Mouse (Mus musculus) brain, embryonic 18.5 days (tissue): Measurements from ENCODE around the gene Anapc15-ps.

Source experiments
- DNase-seq: peaks from one replicate; pipeline ENCODE4 v3.0.0-alpha.2; 2012; ENCODE audit warnings: low read depth, low spot score

Gene Anapc15-ps

DNA sequence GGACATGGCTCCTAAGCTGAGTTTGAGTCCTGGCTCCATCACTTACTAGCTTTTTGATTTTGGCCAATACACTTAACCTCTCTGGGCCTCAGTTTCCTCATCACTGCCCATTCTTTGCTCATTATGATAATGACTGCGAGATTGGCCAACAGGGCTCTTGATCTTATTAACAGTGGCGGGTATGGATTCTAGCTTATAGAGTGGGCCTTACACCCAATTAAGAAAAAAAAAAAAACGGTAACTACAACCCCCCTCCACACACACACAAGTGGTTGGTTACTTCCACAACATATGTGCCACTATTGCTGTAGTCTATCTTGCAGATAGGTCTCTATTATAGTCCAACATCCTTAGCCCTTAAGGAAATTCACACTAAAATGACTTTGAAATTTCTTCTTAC is at the start of gene Anapc15-ps:
TSS of gene Anapc15-ps (minus strand) at position 101 of the 400 bp plus-strand sequence.
- no peak for DNase-seq

DNA sequence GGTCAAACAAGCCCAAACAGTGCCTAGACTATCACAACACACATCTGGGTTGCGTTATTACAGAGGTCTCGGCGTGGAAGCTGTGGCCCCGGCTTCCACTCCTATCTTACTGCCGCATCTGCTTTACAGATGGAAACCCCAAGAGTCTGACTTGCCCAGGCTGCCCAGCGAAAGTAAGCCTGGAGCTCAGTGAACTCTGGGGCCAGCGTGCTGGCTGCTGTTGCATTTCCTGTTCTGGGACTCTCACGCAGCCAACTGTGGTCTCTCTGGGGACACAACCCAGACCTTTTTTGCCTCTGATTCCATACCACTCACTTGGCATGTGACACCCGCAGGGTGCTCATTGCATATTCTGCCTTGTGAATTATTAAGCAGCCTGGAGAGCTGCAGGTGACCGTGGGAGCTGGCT is 49.0 kb upstream of the Anapc15-ps start:
- DNase-seq: no peak

DNA sequence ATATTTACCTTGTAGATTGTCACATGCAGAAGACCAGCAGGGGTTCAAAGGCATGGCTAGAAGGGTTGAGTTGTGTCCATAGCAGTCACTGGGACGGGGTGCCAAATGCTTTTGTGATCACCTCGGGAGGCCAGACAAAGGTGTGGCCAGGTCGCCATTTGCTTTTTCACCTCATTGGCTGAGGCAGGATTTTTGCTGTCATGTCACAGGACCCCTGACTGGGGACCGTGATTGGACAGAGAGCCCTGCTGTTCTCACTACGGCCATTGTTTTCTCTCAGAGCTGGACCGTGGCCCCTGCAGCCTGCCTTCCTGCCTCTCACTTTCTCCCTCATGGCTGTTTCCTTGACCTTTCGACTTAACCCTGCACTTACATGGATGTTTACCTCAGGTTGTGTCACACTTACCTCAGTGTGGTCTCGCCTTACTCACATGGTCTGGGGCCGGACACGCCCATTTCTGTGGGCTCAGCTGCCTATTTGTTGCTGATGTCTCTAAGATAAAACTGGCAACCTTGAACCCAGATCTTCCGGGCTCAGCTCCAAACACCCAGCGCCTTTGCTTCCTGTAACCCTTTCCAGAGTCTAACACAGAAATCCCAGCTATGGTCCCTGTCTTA is 47.0 kb upstream of the Anapc15-ps start:
- no peak for DNase-seq

DNA sequence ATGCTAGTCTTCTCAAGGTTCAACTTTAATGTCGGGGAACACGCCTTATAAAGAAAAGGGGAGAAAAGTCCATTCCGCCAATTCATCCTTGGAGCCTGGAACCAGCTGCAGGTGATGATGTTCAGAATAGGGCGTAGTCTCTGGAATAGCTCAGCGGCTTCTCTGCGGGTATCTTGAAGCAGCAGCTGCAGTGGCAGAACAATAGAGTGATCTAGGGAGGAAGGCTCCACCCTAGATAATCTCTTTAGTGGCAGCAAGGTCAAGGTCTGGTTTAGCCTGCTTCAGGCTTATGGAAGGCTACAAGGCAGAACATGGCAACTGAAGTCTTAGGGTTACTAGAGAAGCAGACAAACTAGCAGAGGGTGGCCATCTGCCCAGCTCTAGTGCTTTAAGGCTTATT is 46.2 kb upstream of the Anapc15-ps start:
- no peak for DNase-seq

DNA sequence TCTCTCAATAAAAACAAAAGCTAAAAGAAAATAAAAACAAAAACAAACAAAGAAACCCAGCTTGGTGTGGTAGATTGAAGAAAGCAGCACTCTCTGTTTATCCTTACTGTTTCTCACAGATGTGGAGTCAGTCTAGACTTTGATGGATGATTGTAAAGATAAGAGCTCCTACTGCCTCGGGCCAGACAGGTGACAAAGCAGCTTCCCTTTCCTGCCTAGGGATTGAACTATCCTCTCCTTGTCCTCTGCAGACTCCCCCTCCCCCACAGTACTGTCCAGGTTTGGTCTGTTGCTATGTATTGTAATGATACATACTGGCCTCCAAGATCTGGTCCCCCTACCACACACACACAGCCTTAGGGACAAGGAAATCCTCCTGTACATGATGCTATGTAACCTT is 45.5 kb upstream of the Anapc15-ps start:
- DNase-seq: no peak

DNA sequence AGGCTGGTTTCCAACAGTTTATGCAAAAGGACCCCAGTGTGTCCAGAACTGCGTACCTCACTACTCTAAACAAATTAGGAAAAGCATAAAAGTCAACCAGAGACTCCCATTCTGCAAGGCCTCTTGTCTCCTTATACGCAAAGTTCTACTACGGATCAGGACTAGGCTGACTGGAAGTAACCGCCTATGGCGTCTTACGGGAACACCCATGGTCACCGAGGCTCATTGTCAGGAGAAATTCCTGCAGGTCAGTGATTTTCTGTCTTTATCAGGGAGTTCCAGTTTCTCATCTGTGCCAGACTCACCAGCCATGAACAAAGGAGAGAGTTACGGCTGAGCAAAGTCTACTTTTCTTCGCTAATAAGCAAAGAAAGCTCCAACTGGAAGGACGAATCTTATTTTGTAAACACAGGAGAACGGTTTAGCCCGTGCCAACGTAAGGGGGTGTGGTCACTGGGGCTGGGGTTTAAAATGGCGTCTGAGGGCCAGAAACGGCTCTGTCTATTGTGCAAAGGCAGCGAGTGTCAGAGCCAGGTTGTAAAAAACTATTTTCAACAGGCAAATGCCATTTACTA is 43.9 kb upstream of the Anapc15-ps start:
- no peak for DNase-seq

DNA sequence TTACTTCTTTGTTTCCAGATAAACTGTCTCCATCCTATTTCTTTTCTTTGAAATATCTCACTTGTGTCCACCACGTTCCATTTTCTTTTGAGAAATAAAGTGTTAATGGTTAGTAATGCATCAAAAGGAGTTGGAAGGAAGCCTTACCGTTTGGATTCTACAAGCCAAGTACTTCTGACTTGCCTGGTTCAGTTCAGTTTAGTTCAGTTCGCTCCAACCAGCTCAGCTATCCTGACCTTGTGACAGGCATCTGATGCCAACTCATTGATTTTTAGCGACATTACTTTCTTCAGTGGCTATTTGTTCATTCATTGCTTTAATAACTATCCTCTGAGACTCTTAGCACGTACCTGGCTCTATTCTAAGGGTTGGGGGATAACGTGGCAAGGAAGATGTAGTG is 42.4 kb upstream of the Anapc15-ps start:
- no peak for DNase-seq

DNA sequence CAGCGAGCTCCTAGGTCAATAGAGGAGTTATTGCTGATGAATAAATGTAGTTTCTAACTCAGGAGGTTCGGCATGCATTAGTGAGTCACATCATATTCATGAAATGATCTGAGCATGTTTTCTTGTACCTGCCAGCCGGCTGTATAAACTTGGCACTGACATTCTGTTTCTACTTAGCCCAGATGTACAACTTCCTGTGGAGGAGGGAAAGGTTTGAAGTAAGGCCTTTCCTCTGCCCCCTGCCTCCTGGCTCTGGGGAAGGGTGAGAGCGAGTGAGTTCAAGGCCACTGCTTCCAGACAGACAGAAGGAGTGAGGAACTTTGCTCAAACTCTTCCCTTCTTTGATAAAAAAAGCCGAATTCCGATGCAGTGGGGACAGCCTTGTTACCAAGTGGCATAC is 39.0 kb upstream of the Anapc15-ps start:
- DNase-seq: no peak

DNA sequence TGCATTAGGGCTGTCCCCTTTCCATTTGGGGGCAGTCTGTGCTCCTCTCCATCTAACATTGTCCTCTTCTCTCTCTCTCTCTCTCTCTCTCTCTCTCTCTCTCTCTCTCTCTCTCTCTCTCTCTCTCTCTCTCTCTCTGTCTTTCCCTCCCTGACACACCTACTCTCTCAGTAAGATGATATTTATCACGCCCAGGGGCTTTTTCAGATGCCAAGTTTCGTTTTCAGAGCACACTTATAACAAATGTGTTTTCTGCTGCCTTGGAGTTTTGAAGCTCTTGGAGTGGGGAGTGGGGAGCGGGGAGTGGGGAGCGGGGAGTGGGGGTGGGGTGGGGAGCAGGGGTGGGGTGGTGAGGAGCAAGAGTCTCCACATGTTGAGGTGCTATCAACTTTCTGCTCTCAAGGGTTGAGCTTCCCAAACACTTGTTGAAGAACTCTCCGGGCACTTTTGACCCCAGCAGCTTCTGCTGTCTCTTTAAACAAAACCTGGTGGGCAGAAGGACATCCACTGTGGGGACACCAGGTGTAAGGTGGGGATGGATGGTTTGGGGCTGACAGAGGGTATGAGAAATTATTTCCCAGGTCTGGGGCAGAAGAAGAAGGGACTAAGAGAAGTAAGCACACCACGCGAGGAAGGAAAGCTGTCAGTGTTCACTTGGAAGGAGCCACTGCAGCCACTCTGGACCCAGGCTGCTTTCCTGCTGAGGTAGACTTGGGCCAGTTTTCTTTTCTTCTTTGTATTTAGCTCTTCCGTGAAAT is 36.8 kb upstream of the Anapc15-ps start:
- DNase-seq: no peak

DNA sequence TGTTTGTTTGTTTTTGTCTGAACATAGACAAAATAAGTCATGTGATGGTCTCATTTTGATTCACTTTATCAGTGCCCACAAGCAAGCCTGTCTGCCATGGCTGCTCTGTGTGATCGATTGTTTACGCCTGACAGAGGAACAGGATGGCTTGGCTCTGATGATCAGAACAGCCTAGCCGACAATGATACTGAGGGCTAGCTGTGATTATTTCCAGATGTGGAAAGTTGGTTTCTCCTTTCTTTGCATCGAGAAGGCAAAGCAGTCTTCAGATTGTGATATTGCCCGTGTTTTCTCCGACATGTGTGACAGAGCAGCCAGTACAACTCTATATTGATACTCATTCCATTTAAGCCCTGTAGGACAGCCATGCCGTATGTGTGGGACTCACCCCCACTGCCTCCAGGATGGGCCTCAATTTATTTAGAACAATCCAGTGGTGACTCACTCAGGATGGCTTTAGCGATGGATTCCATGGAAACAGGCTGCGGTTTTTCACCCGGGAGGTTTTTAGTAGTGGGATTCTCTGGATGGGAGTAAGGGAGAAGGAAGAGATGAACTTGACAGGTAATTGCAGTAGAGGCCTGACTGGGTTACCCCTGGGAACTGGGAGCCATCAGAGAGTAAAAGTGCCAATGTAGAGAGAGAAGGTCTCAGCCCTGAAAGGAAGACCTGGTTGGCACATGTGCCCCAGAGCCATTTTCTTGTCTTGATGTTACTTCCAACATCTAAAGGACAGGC is 36.1 kb upstream of the Anapc15-ps start:
- no peak for DNase-seq

DNA sequence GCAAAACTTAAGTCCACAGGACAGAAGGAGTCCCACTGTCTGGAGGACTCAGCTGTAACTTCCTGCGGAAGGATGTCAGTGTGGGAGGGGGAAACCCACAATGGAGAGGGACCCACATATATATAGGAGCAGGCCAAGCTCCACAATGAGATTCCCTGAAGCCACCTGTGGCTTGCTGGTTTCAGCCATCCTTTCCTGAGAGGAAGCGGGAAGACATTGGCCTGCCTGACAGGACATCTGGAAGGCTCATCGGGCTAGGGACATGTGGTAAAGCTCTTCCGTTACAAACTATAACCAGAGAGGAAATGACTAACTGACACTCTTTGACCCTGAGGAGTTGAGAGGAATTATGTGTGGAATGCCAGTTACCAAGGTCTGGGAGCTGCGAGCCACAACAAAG is 34.8 kb upstream of the Anapc15-ps start:
- no peak for DNase-seq

DNA sequence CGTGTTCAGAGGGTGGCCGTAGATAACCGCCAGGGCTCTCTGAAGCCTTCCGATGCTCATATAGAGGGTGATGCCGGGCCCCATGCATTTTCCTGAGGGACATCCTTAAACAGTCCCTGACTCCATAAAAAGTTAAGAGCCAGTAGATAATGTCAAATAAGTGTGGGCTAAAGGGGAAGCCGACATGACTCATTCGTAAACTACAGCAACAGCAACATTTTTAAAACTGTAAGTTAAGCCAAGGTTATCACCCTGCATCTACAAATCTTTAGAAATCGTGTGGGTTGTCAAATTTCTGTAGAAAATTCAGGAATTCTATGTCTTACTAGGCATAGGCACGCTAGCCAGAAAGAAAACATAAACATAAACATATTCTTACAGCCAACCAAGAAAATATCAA is 33.6 kb upstream of the Anapc15-ps start:
- no peak for DNase-seq

DNA sequence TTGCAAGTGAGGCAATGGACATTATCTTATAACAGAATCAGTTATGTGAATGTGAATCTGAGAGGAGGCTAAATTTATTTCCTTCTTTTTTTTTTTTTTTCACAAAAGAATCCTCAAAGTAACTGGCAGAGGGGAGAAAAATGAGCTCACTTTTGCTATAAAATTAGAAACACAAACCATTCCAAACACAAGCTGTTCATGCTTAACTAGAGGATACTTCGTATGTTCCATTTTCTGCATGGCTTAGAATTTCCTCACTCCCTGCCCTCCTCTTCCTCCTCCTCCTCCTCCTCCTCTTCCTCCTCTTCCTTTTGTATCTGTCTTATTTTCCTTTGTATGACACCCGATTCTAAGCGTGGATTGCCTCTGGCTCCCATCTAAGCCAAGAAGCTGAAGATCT is 32.5 kb upstream of the Anapc15-ps start:
- no peak for DNase-seq

DNA sequence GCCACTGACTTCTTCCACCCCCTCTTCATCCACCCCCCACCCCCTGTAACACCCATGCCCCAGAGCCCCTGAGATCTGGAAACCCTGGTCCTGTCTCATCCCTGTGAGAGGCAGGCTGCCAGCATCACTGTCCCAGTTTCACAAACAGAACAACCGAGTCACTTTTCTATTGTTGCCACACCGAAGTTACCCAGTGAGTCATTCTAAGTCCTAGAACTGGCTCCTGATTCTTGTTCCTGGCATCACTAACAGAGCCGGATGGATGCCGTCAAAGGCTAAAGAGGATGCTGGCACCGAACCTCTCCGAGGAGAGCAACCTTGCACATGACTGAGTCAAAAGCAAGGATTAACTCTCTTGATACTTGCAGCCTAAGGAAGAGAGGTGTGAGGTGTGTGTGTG is 31.6 kb upstream of the Anapc15-ps start:
- no peak for DNase-seq

DNA sequence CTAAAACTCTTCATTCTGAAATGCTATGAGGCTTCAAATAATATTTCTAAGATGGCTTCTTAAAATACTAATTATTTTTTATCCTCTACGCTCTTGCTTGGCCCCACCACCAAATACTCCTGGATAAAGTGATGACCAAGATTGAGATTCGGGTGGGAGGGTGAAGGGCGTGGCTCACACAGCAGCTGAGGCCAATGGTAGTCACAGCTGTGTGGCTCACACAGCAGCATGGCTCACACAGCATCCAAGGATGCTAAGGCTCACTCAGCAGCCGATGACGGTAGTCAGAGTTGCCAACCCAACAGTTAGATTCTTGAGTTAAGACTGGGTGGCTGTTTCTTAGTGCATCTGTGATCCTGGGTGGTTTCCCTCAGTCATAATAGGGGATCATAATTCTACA is 30.5 kb upstream of the Anapc15-ps start:
- no peak for DNase-seq

DNA sequence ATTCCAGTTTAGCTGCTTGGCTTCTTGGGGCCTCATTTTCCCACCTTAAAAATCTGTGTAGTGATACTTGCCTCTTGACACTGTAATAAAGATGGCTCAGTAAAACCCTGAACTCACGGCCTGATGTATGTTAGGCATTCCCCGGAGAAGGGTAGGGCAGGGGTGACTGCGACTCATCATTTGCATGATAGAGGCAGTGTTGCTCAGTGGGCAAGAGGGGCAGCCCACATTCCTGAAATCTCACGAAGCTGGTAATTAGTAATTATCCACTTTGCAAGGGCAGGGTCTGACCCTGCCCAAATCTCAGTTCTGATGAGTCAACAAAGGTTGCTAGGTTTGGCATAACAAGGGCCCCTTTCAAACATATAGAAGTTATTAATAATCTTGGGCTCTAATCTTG is 27.2 kb upstream of the Anapc15-ps start:
- no peak for DNase-seq

DNA sequence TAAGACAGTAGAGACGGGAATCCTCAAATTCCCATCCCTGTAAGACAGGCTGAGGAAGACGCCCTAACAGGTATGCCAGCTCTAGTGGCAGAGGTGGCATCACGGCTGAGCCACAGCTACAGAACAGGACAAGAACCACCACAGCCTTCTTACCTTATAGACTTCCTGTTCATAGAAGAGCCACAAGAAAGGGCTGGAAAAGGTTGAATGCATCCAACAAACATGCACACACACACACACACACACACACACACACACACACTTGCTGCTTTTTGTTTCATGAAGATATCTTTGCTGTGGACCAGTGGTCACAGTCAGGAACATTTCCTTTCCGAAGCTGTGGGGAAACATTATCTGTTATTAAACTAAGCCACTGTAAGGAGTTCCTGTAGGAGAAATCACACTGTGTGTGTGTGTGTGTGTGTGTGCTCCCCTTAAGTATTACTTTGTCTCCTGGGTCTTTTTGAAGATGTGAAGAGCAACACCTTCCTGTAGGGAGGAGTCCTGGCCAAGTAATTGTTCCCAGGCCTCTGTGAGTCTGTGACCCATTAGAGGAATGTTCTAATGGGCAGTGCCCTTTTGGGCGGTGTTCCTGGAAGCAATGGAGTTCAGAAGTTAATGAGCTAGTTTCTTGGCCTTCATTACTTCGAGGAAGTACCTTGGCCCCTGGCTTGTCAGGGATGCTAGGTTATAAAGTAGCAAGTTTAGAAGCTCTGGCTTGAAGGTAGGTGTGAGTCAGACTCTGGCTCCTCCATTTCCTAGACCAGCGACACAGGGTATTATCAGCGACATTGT is 25.9 kb upstream of the Anapc15-ps start:
- no peak for DNase-seq

DNA sequence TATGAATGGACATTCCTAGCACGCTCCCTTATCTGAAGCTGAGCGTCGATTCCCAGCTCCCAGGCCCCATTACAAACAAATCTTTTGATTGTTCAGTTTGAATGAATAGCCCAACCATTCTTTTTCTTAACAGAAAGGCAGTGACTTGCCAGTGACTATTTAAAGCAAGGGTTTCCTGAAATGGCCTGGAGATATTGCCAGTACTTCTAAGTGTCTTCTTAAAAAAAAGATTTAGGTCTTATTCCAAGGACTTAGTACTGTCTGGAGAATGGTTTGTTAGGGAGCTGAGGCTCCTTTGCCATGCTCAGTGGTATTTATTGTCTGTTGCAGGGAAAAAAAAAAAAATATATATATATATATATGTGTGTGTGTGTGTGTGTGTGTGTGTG is 23.0 kb upstream of the Anapc15-ps start:
- DNase-seq: no peak

DNA sequence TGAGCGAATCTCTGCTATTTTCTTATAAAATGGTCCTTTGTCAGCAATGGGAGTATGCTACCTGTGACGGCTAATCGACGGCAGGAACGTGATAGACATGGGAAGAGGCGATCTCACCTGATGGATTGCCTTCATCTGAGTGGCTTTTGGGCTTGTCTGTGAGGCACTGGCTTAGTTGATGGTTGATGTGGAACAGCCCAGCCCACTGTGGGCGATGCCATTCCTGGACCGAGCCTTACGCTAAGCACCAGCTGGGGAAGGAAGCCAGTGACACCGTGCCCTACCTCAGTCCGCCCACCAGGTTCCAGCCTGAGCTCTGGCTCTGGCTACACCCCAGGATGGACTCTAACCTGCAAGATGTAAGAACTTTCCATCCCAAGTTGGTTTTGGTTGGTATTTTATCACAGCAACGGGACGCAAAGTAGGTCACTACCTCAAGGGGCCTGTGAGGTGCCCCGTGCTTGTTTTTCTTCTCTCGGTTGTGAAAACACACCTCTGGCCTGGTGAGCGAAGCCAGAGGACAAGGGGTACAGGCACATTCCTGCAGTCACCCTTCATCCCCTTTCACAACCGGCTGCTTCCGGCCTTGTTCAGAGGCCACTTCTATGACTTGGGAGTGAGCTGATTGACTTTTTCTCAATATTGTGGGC is 22.5 kb upstream of the Anapc15-ps start:
- DNase-seq: no peak

DNA sequence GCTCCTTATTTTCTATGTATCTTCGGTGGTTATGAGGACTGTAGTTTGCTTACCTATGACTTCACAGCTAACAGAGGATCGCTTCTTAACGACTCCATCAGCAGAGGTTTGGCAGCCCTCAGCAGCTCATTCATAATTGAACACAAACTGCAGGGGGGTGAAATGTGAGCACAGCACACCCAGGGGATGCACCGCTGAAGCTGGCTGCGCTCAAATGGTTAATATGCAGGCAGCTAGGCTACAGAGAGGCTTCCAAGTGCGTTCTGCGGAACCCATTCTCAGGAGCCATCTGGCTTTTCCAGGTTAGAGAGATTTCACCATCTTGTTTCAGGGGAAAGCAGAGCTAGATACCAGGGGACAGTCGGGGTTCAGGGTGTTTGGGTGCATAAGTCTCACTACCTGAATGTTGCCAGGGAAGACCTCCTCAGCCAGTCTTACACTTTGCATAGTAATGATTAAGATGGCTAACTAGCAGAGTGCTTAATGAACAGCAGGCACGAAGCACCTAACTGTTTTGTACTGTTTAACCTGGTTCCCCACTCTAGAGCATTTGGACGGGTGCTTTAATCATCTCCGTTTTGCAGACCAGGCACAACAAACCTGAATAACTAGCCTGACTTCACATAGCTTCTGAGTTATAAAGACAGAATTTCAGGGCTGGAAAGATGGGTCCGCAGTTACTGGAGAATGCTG is 21.5 kb upstream of the Anapc15-ps start:
- no peak for DNase-seq

DNA sequence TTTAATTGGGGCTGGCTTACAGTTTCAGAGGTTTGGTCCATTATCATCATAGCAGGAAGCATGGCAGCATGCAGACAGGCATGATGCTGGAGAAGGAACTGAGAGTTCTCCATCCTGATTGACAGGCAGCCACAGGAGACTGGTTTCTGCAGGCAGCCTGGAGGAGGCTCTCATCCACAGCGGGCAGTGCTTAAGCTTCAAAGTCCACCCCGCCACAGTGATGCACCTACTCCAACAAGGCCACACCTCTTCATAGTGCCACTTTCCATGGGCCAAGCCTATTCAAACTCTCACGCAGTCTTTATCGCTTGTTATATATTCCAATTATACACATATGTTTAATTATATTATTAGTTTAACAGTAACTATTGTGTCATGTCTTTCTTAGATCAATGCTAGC is 18.1 kb upstream of the Anapc15-ps start:
- no peak for DNase-seq
